Mouse (Mus musculus) embryonic facial prominence, embryonic 10.5 days (tissue): ENCODE measurements around the gene Sec23a. TPM values are rescaled to one million over a fixed set of nuclear protein-coding genes. Genes with fewer than 3 reads are reported as not detected.
A peak's percentile ranks its signal among the peaks of the same experiment; 100 is the strongest.
"Not testable (repeated sequence)": the region's sequence is repeated elsewhere in the genome, so short reads cannot be mapped to it uniquely, and the experiment has no call there.

Experiments
- DNase-seq: peaks from one replicate; pipeline ENCODE4 v3.0.0-alpha.2; 2017; ENCODE audit warnings: low spot score
- H3K27ac ChIP-seq: fragments of 300-500 bp; sonication (generic); replicated peaks from 2 replicates; pipeline ENCODE4 v1.5.1; 2016; ENCODE audit warnings: mild to moderate bottlenecking
- H3K27me3 ChIP-seq: fragments of 300-500 bp; sonication (generic); replicated peaks from 2 replicates; pipeline ENCODE4 v1.6.1; 2016; ENCODE audit warnings: low read depth, mild to moderate bottlenecking; ENCODE audit not compliant: poor library complexity, severe bottlenecking
- H3K36me3 ChIP-seq: fragments of 300-500 bp; sonication (generic); replicated peaks from 2 replicates; pipeline ENCODE4 v1.6.1; 2016; ENCODE audit warnings: mild to moderate bottlenecking, moderate library complexity
- H3K4me1 ChIP-seq: fragments of 300-500 bp; sonication (generic); 2 replicates; pipeline ENCODE4 v1.6.1; 2016
- H3K4me3 ChIP-seq: fragments of 300-500 bp; sonication (generic); 2 replicates; pipeline ENCODE4 v1.5.1; 2016; ENCODE audit warnings: mild to moderate bottlenecking, moderate library complexity
- H3K9me3 ChIP-seq: fragments of 300-500 bp; sonication (generic); 2 replicates; pipeline ENCODE4 v1.6.1; 2016; ENCODE audit warnings: mild to moderate bottlenecking
- WGBS: fragments of 180-500 bp; shearing (Covaris S2); methylation state at CpG from one replicate; pipeline ENCODE4 v1.1.7; 2016; 5-methylcytosine and 5-hydroxymethylcytosine counted together
- polyA plus RNA-seq: library from polyadenylated mRNA; unstranded; fragments of >200 nt; fragmentation: Nextera tagmentation; extraction: Ambion mirVana; gene quantifications from 2 replicates; pipeline ENCODE4 v1.2.1, GENCODE M21; 2016

Gene Sec23a
- polyA plus RNA-seq, 1 experiment from 2014 or later, result 60.5 TPM

- H3K4me1 ChIP-seq, result 0 out of 2 replicates have a peak, but pooled peaks cover 4% of the 10 kb centered on the region
- DNase-seq, result no peak
- peak overlapping the region; percentile 44 for H3K4me3 ChIP-seq
- no peaks in the 10 kb centered on the region for H3K27me3 ChIP-seq
- 66% methylated on average over 10 of the region's 10 CpGs for WGBS
- no peaks in the 10 kb centered on the region for H3K9me3 ChIP-seq
- peak overlapping the region; percentile 97 for H3K27ac ChIP-seq
- peaks cover 28% of the 10 kb centered on the region for H3K36me3 ChIP-seq
Observed at GRCm38 (mm10) chr12:59039162-59039970, 27.5 kb upstream of the Sec23a start.

DNA sequence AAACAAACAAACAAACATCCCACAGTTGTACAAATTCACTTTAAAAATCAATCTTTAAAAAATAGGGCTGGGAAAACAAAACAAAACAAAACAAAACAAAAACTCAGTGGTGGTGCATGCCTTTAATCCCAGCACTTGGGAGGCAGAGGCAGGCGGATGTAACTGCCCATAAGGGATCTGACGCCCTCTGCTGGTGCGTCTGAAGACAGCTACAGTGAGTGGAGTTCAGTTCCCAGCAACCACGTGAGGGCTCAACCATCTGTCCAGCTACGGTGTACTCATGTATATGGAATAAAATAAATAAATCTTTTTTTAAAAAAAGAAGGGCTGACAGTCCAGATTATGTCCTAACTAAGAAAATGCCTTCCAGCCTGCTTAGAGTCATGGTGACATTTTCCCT, 20.3 kb upstream of the Sec23a start:
- no peaks in the 10 kb centered on the region for H3K27me3 ChIP-seq
- H3K36me3 ChIP-seq, result peaks cover 22% of the 10 kb centered on the region
- no peaks in the 10 kb centered on the region for H3K9me3 ChIP-seq
- H3K4me1 ChIP-seq, result no peaks in the 10 kb centered on the region
- WGBS, result 69% methylated on average over 5 of the region's 5 CpGs
- DNase-seq, result no peak
- no peak overlapping the region for H3K27ac ChIP-seq
- H3K4me3 ChIP-seq, result no peak overlapping the region

- no peaks in the 10 kb centered on the region for H3K9me3 ChIP-seq
- H3K27me3 ChIP-seq, result no peaks in the 10 kb centered on the region
- no peaks in the 10 kb centered on the region for H3K4me1 ChIP-seq
- 91% methylated on average over 4 of the region's 4 CpGs for WGBS
- H3K27ac ChIP-seq, result no peak overlapping the region
- peaks cover 96% of the 10 kb centered on the region for H3K36me3 ChIP-seq
- no peak overlapping the region for H3K4me3 ChIP-seq
- no peak for DNase-seq
Observed at GRCm38 (mm10) chr12:59021306-59021705, 9.5 kb upstream of the Sec23a start.

- Histone ChIP-seq H3K4me3 (no peak overlapping the region), H3K36me3 (peaks cover 94% of the 10 kb centered on the region), H3K27me3 (no peaks in the 10 kb centered on the region), H3K9me3 (no peaks in the 10 kb centered on the region), H3K27ac (no peak overlapping the region), H3K4me1 (no peaks in the 10 kb centered on the region)
- 91% methylated on average over 2 of the region's 2 CpGs for WGBS
- DNase-seq, result no peak
Observed at GRCm38 (mm10) chr12:59019891-59020290, 8.1 kb upstream of the Sec23a start.

DNA sequence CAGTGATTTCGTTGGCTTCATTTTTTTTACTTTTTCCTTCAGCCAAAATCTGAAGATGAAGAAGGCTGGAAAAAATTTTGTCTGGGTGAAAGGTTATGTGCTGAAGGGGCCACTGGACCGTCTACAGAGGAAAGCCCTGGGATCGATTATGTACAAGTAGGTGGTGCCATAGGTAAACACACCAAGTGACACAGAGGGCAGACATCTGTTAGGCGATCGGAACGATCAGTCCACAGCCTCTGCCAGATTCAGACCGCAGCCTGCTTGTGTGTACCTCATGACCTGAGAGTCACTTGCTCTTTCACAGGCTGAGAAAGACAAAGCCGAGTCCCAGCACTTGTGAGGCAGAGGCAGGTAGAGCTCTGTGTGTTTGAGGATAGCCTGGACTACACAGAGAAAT, 6.2 kb upstream of the Sec23a start:
- Histone ChIP-seq H3K27me3 (no peaks in the 10 kb centered on the region), H3K27ac (no peak overlapping the region), H3K9me3 (no peaks in the 10 kb centered on the region), H3K36me3 (peaks cover 80% of the 10 kb centered on the region), H3K4me3 (no peak overlapping the region), H3K4me1 (peaks cover 6% of the 10 kb centered on the region; the same call in 1 of the 2 replicates)
- 66% methylated on average over 8 of the region's 8 CpGs for WGBS
- no peak for DNase-seq

- under 1% methylated on average over 28 of the region's 28 CpGs for WGBS
Observed at GRCm38 (mm10) chr12:59013234-59013633, 1.4 kb upstream of the Sec23a start, which contains the start of gene Gemin2. Gene Gemin2, plus strand, starts transcription at chr12:59013393.

GRCm38 (mm10) chr12:59012710-59013091, 884 bp upstream of the Sec23a start:
- H3K27ac ChIP-seq, result peak overlapping the region; percentile 90
- DNase-seq, result peak; percentile 11

More at GRCm38 (mm10) chr12:59013234-59013633, 1.4 kb upstream of the Sec23a start, which contains the start of gene Gemin2:
- Histone ChIP-seq H3K36me3 (peaks cover 39% of the 10 kb centered on the region), H3K27ac (peak within 1 kb of the TSS; percentile 90), H3K9me3 (no peaks in the 10 kb centered on the region), H3K4me3 (peak within 1 kb of the TSS; percentile 85), H3K27me3 (no peaks in the 10 kb centered on the region), H3K4me1 (peaks cover 22% of the 10 kb centered on the region)
- DNase-seq, result peak; percentile 93

GRCm38 (mm10) chr12:59011275-59011843, 458 bp downstream of the Sec23a start:
- under 1% methylated on average over 25 of the region's 25 CpGs for WGBS
- DNase-seq, result no peak
- Histone ChIP-seq H3K36me3 (peaks cover 31% of the 10 kb centered on the region), H3K4me3 (peak overlapping the region; percentile 85), H3K27ac (peak overlapping the region; percentile 90), H3K9me3 (no peaks in the 10 kb centered on the region), H3K4me1 (peaks cover 25% of the 10 kb centered on the region), H3K27me3 (no peaks in the 10 kb centered on the region)

More at GRCm38 (mm10) chr12:59012710-59013091, 884 bp upstream of the Sec23a start:
- Histone ChIP-seq H3K4me1 (peaks cover 24% of the 10 kb centered on the region), H3K36me3 (peaks cover 34% of the 10 kb centered on the region), H3K4me3 (peak overlapping the region; percentile 85), H3K9me3 (no peaks in the 10 kb centered on the region), H3K27me3 (no peaks in the 10 kb centered on the region)
- 3% methylated on average over 7 of the region's 7 CpGs for WGBS

- Histone ChIP-seq H3K36me3 (peaks cover 31% of the 10 kb centered on the region), H3K9me3 (no peaks in the 10 kb centered on the region), H3K4me1 (peaks cover 25% of the 10 kb centered on the region), H3K27me3 (no peaks in the 10 kb centered on the region), H3K27ac (no peak overlapping the region), H3K4me3 (peak overlapping the region; percentile 85)
- 79% methylated on average over 2 of the region's 2 CpGs for WGBS
- DNase-seq, result no peak
Observed at GRCm38 (mm10) chr12:59010482-59010881, 1.3 kb downstream of the Sec23a start.

GRCm38 (mm10) chr12:58985766-58986165, 26.1 kb downstream of the Sec23a start:
- H3K27me3 ChIP-seq, result no peaks in the 10 kb centered on the region
- DNase-seq, result no peak
- peaks cover 93% of the 10 kb centered on the region for H3K36me3 ChIP-seq
- no peak overlapping the region for H3K27ac ChIP-seq
- H3K4me1 ChIP-seq, result no peaks in the 10 kb centered on the region
- 96% methylated on average over 3 of the region's 3 CpGs for WGBS
- H3K4me3 ChIP-seq, result no peak overlapping the region
- H3K9me3 ChIP-seq, result no peaks in the 10 kb centered on the region

- 78% methylated on average over 6 of the region's 6 CpGs for WGBS
- not testable (repeated sequence) for H3K9me3 ChIP-seq, H3K27me3 ChIP-seq, H3K4me3 ChIP-seq, H3K27ac ChIP-seq, H3K4me1 ChIP-seq, DNase-seq
- peaks cover 91% of the 10 kb centered on the region for H3K36me3 ChIP-seq
Observed at GRCm38 (mm10) chr12:58981178-58981661, 30.6 kb downstream of the Sec23a start.

GRCm38 (mm10) chr12:58976966-58977365, 34.9 kb downstream of the Sec23a start:
- Histone ChIP-seq H3K4me1 (no peaks in the 10 kb centered on the region), H3K4me3 (no peak overlapping the region), H3K36me3 (peaks cover 73% of the 10 kb centered on the region), H3K9me3 (no peaks in the 10 kb centered on the region), H3K27ac (no peak overlapping the region), H3K27me3 (no peaks in the 10 kb centered on the region)
- WGBS, result 75% methylated on average over 2 of the region's 2 CpGs
- DNase-seq, result no peak

DNA sequence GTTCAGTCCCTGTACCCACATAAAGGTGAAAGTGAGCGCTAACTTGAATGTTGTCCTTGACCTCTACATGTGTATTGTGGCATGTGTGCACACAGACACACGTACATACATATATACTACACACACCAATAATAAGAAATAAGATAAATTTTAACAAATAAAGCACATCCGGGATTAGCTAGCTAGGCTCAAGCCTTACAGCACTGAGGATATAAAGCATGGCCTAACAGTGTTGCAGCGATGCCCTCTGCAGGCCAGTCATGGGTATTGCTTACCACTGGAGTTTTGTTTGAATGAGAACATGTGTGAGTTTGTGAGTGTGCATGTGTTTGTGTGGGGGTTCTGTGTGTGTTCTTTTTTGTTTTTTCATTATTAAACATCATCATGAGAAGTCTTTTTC, 47.2 kb downstream of the Sec23a start:
- H3K9me3 ChIP-seq, result no peaks in the 10 kb centered on the region
- 74% methylated on average over 4 of the region's 4 CpGs for WGBS
- no peak overlapping the region for H3K27ac ChIP-seq
- no peak overlapping the region for H3K4me3 ChIP-seq
- no peaks in the 10 kb centered on the region for H3K4me1 ChIP-seq
- peak; percentile 23 for DNase-seq
- H3K27me3 ChIP-seq, result no peaks in the 10 kb centered on the region
- H3K36me3 ChIP-seq, result peaks cover 64% of the 10 kb centered on the region
